Mouse (Mus musculus) limb, embryonic 14.5 days (tissue): ENCODE measurements around the gene Fgfr2. TPM values are rescaled to one million over a fixed set of nuclear protein-coding genes. Genes with fewer than 3 reads are reported as not detected.
A peak's percentile ranks its signal among the peaks of the same experiment; 100 is the strongest.

Source experiments
- ATAC-seq: fragments of 200-750 bp; cut with Nextera tagmentation; 2 replicates; pipeline ENCODE4 v1.8.0; 2017; ENCODE audit warnings: low read depth, moderate number of reproducible peaks, moderate TSS enrichment; ENCODE audit not compliant: low FRiP score
- DNase-seq: peaks from one replicate; pipeline ENCODE4 v3.0.0-alpha.2; 2015; ENCODE audit warnings: low spot score
- H3K27ac ChIP-seq: fragments of 300-500 bp; sonication (generic); replicated peaks from 2 replicates; pipeline ENCODE4 v1.5.1; 2014; ENCODE audit warnings: low read depth, mild to moderate bottlenecking, low read length, moderate library complexity, mixed read lengths
- H3K27me3 ChIP-seq: fragments of 300-500 bp; sonication (generic); 2 replicates; pipeline ENCODE4 v1.6.1; 2014; ENCODE audit warnings: low read length, mixed read lengths; ENCODE audit not compliant: control insufficient read depth, insufficient read depth
- H3K36me3 ChIP-seq: fragments of 300-500 bp; sonication (generic); 2 replicates; pipeline ENCODE4 v1.6.1; 2014; ENCODE audit warnings: mild to moderate bottlenecking, low read length, moderate library complexity, mixed read lengths; ENCODE audit not compliant: control insufficient read depth, insufficient read depth
- H3K4me1 ChIP-seq: fragments of 300-500 bp; sonication (generic); 2 replicates; pipeline ENCODE4 v1.6.1; 2014; ENCODE audit warnings: antibody characterized with exemption, low read length, mixed read lengths; ENCODE audit not compliant: control insufficient read depth, insufficient read depth
- H3K4me2 ChIP-seq: fragments of 300-500 bp; sonication (generic); replicated peaks from 2 replicates; pipeline ENCODE4 v1.6.1; 2014; ENCODE audit warnings: low read depth, mild to moderate bottlenecking, low read length, moderate library complexity; ENCODE audit not compliant: severe bottlenecking
- H3K4me3 ChIP-seq: fragments of 300-500 bp; sonication (generic); replicated peaks from 2 replicates; pipeline ENCODE4 v1.5.1; 2014; ENCODE audit warnings: low read length
- H3K9ac ChIP-seq: fragments of 300-500 bp; sonication (generic); 2 replicates; pipeline ENCODE4 v1.6.1; 2014; ENCODE audit warnings: mild to moderate bottlenecking, low read depth, low read length, moderate library complexity; ENCODE audit not compliant: severe bottlenecking
- H3K9me3 ChIP-seq: fragments of 300-500 bp; sonication (generic); 2 replicates; pipeline ENCODE4 v1.6.1; 2016; ENCODE audit warnings: low read length; ENCODE audit not compliant: control insufficient read depth
- POLR2A ChIP-seq: fragments of 200-500 bp; IDR thresholded peaks from 2 replicates; pipeline ENCODE4 v1.8.0; 2012; ENCODE audit warnings: inconsistent platforms, mild to moderate bottlenecking, moderate library complexity, borderline replicate concordance; ENCODE audit not compliant: insufficient read depth, insufficient read length; ENCODE audit errors: extremely low read depth
- WGBS: fragments of 180-500 bp; shearing (Covaris S2); extraction: QIAGEN DNeasy Blood & Tissue Kit; methylation state at CpG from one replicate; pipeline ENCODE4 v1.1.7; 2014; 5-methylcytosine and 5-hydroxymethylcytosine counted together
- polyA plus RNA-seq, 2 experiments: library from polyadenylated mRNA; depleted of rRNA in 1 of 2; stranded (reverse) in 1 of 2; unstranded in 1 of 2; fragments of >200 nt; fragmentation: Nextera tagmentation in 1 of 2; extraction: Ambion mirVana in 1 of 2; gene quantifications; 2 replicates each; pipeline versions ENCODE4 v1.2.1 to v1.2.3; 2012 to 2014

Fgfr2 gene
- polyA plus RNA-seq, 2 experiments = 131 to 133 TPM

- Histone ChIP-seq H3K36me3 (no peaks in the 10 kb centered on the region), H3K27ac (no peak overlapping the region), H3K27me3 (no peaks in the 10 kb centered on the region), H3K4me1 (0 out of 2 replicates have a peak, but pooled peaks cover 5% of the 10 kb centered on the region), H3K9me3 (no peaks in the 10 kb centered on the region), H3K9ac (no peak overlapping the region), H3K4me2 (no peak overlapping the region), H3K4me3 (no peak overlapping the region)
- ATAC-seq = no peak
- DNase-seq = no peak
- TF ChIP-seq POLR2A = no peak
- 83% methylated on average over 3 of the region's 3 CpGs for WGBS
Observed at GRCm38 (mm10) chr7:132162254-132162653, 960.9 kb downstream of the Fgfr2 start.

- H3K36me3 ChIP-seq = no peaks in the 10 kb centered on the region
- no peak overlapping the region for H3K27ac ChIP-seq
- no peak for TF ChIP-seq POLR2A
- H3K9me3 ChIP-seq = no peaks in the 10 kb centered on the region
- DNase-seq = no peak
- peaks cover 5% of the 10 kb centered on the region; the same call in 1 of the 2 replicates for H3K4me1 ChIP-seq
- H3K27me3 ChIP-seq = peaks cover 19% of the 10 kb centered on the region
- 75% methylated on average over 9 of the region's 9 CpGs for WGBS
- ATAC-seq = no peak
- no peak overlapping the region for H3K9ac ChIP-seq
- no peak overlapping the region for H3K4me3 ChIP-seq
- no peak overlapping the region for H3K4me2 ChIP-seq
Observed at GRCm38 (mm10) chr7:132158321-132159025, 964.7 kb downstream of the Fgfr2 start.

GRCm38 (mm10) chr7:132154368-132154961, 968.7 kb downstream of the Fgfr2 start, which contains the start of gene Cpxm2:
Cpxm2 (minus strand) TSS chr7:132154739.
- peak within 1 kb of the TSS; percentile 83 for H3K4me2 ChIP-seq
- H3K4me3 ChIP-seq = peak within 1 kb of the TSS; percentile 45
- H3K36me3 ChIP-seq = no peaks in the 10 kb centered on the region
- DNase-seq = no peak
- H3K27ac ChIP-seq = no peak within 1 kb of the TSS
- H3K27me3 ChIP-seq = peaks cover 25% of the 10 kb centered on the region
- no peak for TF ChIP-seq POLR2A
- ATAC-seq = no peak; the same call in 1 of the 2 replicates
- peaks cover 5% of the 10 kb centered on the region; the same call in 1 of the 2 replicates for H3K4me1 ChIP-seq
- peak within 1 kb of the TSS; percentile 60 for H3K9ac ChIP-seq
- no peaks in the 10 kb centered on the region for H3K9me3 ChIP-seq
- WGBS = 3% methylated on average over 43 of the region's 43 CpGs

- peak overlapping the region; percentile 60 for H3K9ac ChIP-seq
- no peak for TF ChIP-seq POLR2A
- no peaks in the 10 kb centered on the region for H3K36me3 ChIP-seq
- H3K27me3 ChIP-seq = peaks cover 25% of the 10 kb centered on the region
- WGBS = 48% methylated on average over 6 of the region's 6 CpGs
- DNase-seq (no peak), ATAC-seq (no peak)
- peak overlapping the region; percentile 83 for H3K4me2 ChIP-seq
- no peaks in the 10 kb centered on the region for H3K9me3 ChIP-seq
- H3K27ac ChIP-seq = no peak overlapping the region
- H3K4me3 ChIP-seq = peak overlapping the region; percentile 45
- peaks cover 5% of the 10 kb centered on the region; the same call in 1 of the 2 replicates for H3K4me1 ChIP-seq
Observed at GRCm38 (mm10) chr7:132153725-132154147, 969.4 kb downstream of the Fgfr2 start.

- Histone ChIP-seq H3K4me1 (0 out of 2 replicates have a peak, but pooled peaks cover 6% of the 10 kb centered on the region), H3K4me2 (no peak overlapping the region), H3K9me3 (no peaks in the 10 kb centered on the region), H3K9ac (no peak overlapping the region), H3K27ac (peak overlapping the region; percentile 44; the same call in 1 of the 2 replicates), H3K36me3 (no peaks in the 10 kb centered on the region), H3K4me3 (no peak overlapping the region), H3K27me3 (no peaks in the 10 kb centered on the region)
- peak; percentile 41 for ATAC-seq
- 37% methylated on average over 15 of the region's 15 CpGs for WGBS
- peak; percentile 90 for DNase-seq
- TF ChIP-seq POLR2A = no peak
Observed at GRCm38 (mm10) chr7:132145227-132145800, 977.8 kb downstream of the Fgfr2 start.
